Mouse (Mus musculus) kidney, embryonic 14.5 days (tissue): ENCODE results near the gene Znhit3. TPM values are rescaled to one million over a fixed set of nuclear protein-coding genes. Genes with fewer than 3 reads are reported as not detected.

Experiments
- ATAC-seq: fragments of 200-750 bp; cut with Nextera tagmentation; 2 replicates; pipeline ENCODE4 v1.8.0; 2017; ENCODE audit warnings: moderate number of reproducible peaks, mild to moderate bottlenecking, moderate TSS enrichment, moderate library complexity; ENCODE audit not compliant: low FRiP score, low TSS enrichment
- H3K27ac ChIP-seq: fragments of 300-500 bp; sonication (generic); 2 replicates; pipeline ENCODE4 v1.5.1; 2014; ENCODE audit warnings: low read depth, mild to moderate bottlenecking, low read length, moderate library complexity, mixed read lengths
- H3K27me3 ChIP-seq: fragments of 300-500 bp; sonication (generic); 2 replicates; pipeline ENCODE4 v1.6.1; 2014; ENCODE audit warnings: mild to moderate bottlenecking, low read length; ENCODE audit not compliant: control insufficient read depth, insufficient read depth
- H3K36me3 ChIP-seq: fragments of 300-500 bp; sonication (generic); 2 replicates; pipeline ENCODE4 v1.6.1; 2014; ENCODE audit warnings: low read length, mixed read lengths; ENCODE audit not compliant: control insufficient read depth, insufficient read depth
- H3K4me1 ChIP-seq: fragments of 300-500 bp; sonication (generic); 2 replicates; pipeline ENCODE4 v1.6.1; 2014; ENCODE audit warnings: low read length, mixed read lengths; ENCODE audit not compliant: control insufficient read depth, insufficient read depth
- H3K4me2 ChIP-seq: fragments of 300-500 bp; sonication (generic); replicated peaks from 2 replicates; pipeline ENCODE4 v1.6.1; 2014; ENCODE audit warnings: low read depth, mild to moderate bottlenecking, low read length
- H3K4me3 ChIP-seq: fragments of 300-500 bp; sonication (generic); 2 replicates; pipeline ENCODE4 v1.5.1; 2014; ENCODE audit warnings: mild to moderate bottlenecking, low read length
- H3K9ac ChIP-seq: fragments of 300-500 bp; sonication (generic); 2 replicates; pipeline ENCODE4 v1.6.1; 2014; ENCODE audit warnings: low read depth, mild to moderate bottlenecking, low read length, moderate library complexity
- H3K9me3 ChIP-seq: fragments of 300-500 bp; sonication (generic); 2 replicates; pipeline ENCODE4 v1.6.1; 2016; ENCODE audit warnings: low read length; ENCODE audit not compliant: control insufficient read depth
- WGBS: fragments of 180-500 bp; shearing (Covaris S2); extraction: QIAGEN DNeasy Blood & Tissue Kit; methylation state at CpG from one replicate; pipeline ENCODE4 v1.1.7; 2014; 5-methylcytosine and 5-hydroxymethylcytosine counted together
- microRNA-seq: library from miRNA; unstranded; fragments of <30 nt; microRNA quantifications from one replicate; pipeline ENCODE4, GENCODE M21; 2016
- polyA plus RNA-seq: library from polyadenylated mRNA; unstranded; fragments of >200 nt; fragmentation: Nextera tagmentation; extraction: Ambion mirVana; gene quantifications from 2 replicates; pipeline ENCODE4 v1.2.1, GENCODE M21; 2014

Znhit3 gene
- polyA plus RNA-seq, 1 experiment from 2014 or later = 71.6 TPM

DNA sequence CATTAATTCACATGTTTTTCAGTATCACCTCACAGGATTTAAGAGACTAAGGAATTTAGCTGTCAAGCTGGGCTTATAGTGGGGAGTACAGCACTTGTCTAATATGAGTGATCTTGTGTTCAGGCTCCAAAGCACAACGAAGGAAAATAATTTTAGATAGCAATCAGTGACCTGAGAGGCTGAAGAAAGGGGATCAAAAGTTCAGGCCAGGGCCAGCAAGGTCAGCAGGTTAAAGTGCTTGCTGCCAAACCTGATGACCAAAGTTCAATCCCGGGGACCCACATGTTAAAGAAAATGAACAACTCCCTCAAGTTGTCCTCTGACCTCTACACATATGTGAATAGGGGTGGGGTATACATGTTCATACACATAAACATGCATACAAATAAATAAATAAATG, 50.9 kb downstream of the Znhit3 start:
- Histone ChIP-seq H3K9me3 (no peaks in the 10 kb centered on the region), H3K4me1 (peaks cover 16% of the 10 kb centered on the region; the same call in 1 of the 2 replicates), H3K9ac (no peak overlapping the region), H3K4me3 (no peak overlapping the region), H3K27ac (no peak overlapping the region), H3K4me2 (no peak overlapping the region), H3K27me3 (no peaks in the 10 kb centered on the region), H3K36me3 (peaks cover 17% of the 10 kb centered on the region)
- 55% methylated on average over 2 of the region's 2 CpGs for WGBS
- no peak for ATAC-seq

Small RNA genes lying within 50 kb of the gene (microRNA-seq; reads per million reads assigned to microRNA genes)
- not detected for gene Gm23564

Other genes with a start within 250 kb of the Znhit3 start
- 8.4 and 12.6 TPM in 2 replicates for gene Mrm1, start 96.9 kb downstream of the Znhit3 start, polyA plus RNA-seq
- 8.3 and 10.4 TPM in 2 replicates for gene Dhrs11, start 87.4 kb downstream of the Znhit3 start, polyA plus RNA-seq
- 68.7 and 74.7 TPM in 2 replicates for gene Ggnbp2, start 45.5 kb downstream of the Znhit3 start, polyA plus RNA-seq
- 9.2 and 15.0 TPM in 2 replicates for gene Myo19, start 36.2 kb downstream of the Znhit3 start, polyA plus RNA-seq
- gene Pigw, start 36.1 kb downstream of the Znhit3 start, polyA plus RNA-seq = 4.0 and 4.8 TPM in 2 replicates
- 58.6 and 65.3 TPM in 2 replicates for gene Car4, start 41.4 kb upstream of the Znhit3 start, polyA plus RNA-seq
- 6.4 and 7.1 TPM in 2 replicates for gene Usp32, start 223.8 kb upstream of the Znhit3 start, polyA plus RNA-seq